Mouse (Mus musculus): ENCODE measurements around the gene Cd6. TPM values are rescaled to one million over a fixed set of nuclear protein-coding genes. Genes with fewer than 3 reads are reported as not detected.

The Cd6 gene
- polyA plus RNA-seq, 1 experiment: 0.32 TPM

Other genes starting within 250 kb of the Cd6 start
- 168 and 176 TPM in 2 replicates for gene Ddb1, start 224.7 kb downstream of the Cd6 start, polyA plus RNA-seq (2012; rRNA removed)
- 21.0 and 22.5 TPM in 2 replicates for gene Tkfc, start 224.4 kb downstream of the Cd6 start, polyA plus RNA-seq (2012; rRNA removed)
- gene Vwce, start 195.8 kb downstream of the Cd6 start, polyA plus RNA-seq (2012; rRNA removed): 0.60 and 1.3 TPM in 2 replicates
- 0.31 TPM in 1 of 2 replicates, not detected in the other for gene Pga5, start 152.0 kb downstream of the Cd6 start, polyA plus RNA-seq (2012; rRNA removed)
- 25.5 and 30.3 TPM in 2 replicates for gene Vps37c, start 141.3 kb downstream of the Cd6 start, polyA plus RNA-seq (2012; rRNA removed)
- 0.80 and 0.92 TPM in 2 replicates for gene Cd5, start 91.1 kb downstream of the Cd6 start, polyA plus RNA-seq (2012; rRNA removed)
- 3.9 and 6.3 TPM in 2 replicates for gene Slc15a3, start 9.7 kb upstream of the Cd6 start, polyA plus RNA-seq (2012; rRNA removed)
- 15.8 and 16.0 TPM in 2 replicates for gene Tmem132a, start 39.9 kb upstream of the Cd6 start, polyA plus RNA-seq (2012; rRNA removed)
- 130 and 147 TPM in 2 replicates for gene Tmem109, start 51.9 kb upstream of the Cd6 start, polyA plus RNA-seq (2012; rRNA removed)
- 185 and 229 TPM in 2 replicates for gene Prpf19, start 65.2 kb upstream of the Cd6 start, polyA plus RNA-seq (2012; rRNA removed)
- gene Zp1, start 90.6 kb upstream of the Cd6 start, polyA plus RNA-seq (2012; rRNA removed): not detected in 2 replicates
- 0.14 TPM in 1 of 2 replicates, not detected in the other for gene Ptgdr2, start 107.1 kb upstream of the Cd6 start, polyA plus RNA-seq (2012; rRNA removed)
- gene Ccdc86, start 119.2 kb upstream of the Cd6 start, polyA plus RNA-seq (2012; rRNA removed): 4.8 and 6.5 TPM in 2 replicates
- gene Ms4a10, start 144.6 kb upstream of the Cd6 start, polyA plus RNA-seq (2012; rRNA removed): 0.15 and 0.46 TPM in 2 replicates
- not detected in 2 replicates for gene Ms4a15, start 163.2 kb upstream of the Cd6 start, polyA plus RNA-seq (2012; rRNA removed)
- gene Ms4a18, start 188.0 kb upstream of the Cd6 start, polyA plus RNA-seq (2012; rRNA removed): not detected in 2 replicates

All from gonadal fat pad, adult 2 months (tissue).